Mouse (Mus musculus) CH12.LX (cell line): ENCODE data around the gene Ap3s2. TPM values are rescaled to one million over a fixed set of nuclear protein-coding genes. Genes with fewer than 3 reads are reported as not detected.

Experiments used
- polyA plus RNA-seq: library from polyadenylated mRNA; unstranded; fragments of >175 nt; gene quantifications from 2 replicates; pipeline ENCODE4 v1.2.1, GENCODE M21; 2012; ENCODE audit warnings: low read depth; ENCODE audit not compliant: insufficient read length
- total RNA-seq, 2 experiments: library from RNA; depleted of rRNA; stranded (reverse); fragments of 300-350 nt in 1 of 2; fragments of >200 nt in 1 of 2; gene quantifications; 2 replicates each; pipeline ENCODE4 v1.2.3; 2012 to 2014

The Ap3s2 gene
- total and polyA plus RNA-seq, 3 experiments, result 12.7 to 21.8 (median 14.9) TPM

Other genes with a start within 250 kb of the Ap3s2 start
- gene Kif7, start 204.9 kb downstream of the Ap3s2 start, total RNA-seq (2012; rRNA removed), result 7.1 and 8.1 TPM in 2 replicates
- 4.7 and 4.8 TPM in 2 replicates for gene Kif7, start 204.9 kb downstream of the Ap3s2 start, total RNA-seq (2014; rRNA removed)
- gene Kif7, start 204.9 kb downstream of the Ap3s2 start, polyA plus RNA-seq, result 7.4 and 8.1 TPM in 2 replicates
- 0.08 TPM in 1 of 2 replicates, not detected in the other for gene Plin1, start 187.7 kb downstream of the Ap3s2 start, total RNA-seq (2012; rRNA removed)
- not detected in 2 replicates for gene Plin1, start 187.7 kb downstream of the Ap3s2 start, total RNA-seq (2014; rRNA removed)
- gene Plin1, start 187.7 kb downstream of the Ap3s2 start, polyA plus RNA-seq, result not detected in 2 replicates
- gene Pex11a, start 177.5 kb downstream of the Ap3s2 start, total RNA-seq (2012; rRNA removed), result 2.8 and 3.4 TPM in 2 replicates
- gene Pex11a, start 177.5 kb downstream of the Ap3s2 start, total RNA-seq (2014; rRNA removed), result 1.5 and 2.1 TPM in 2 replicates
- 4.3 and 4.8 TPM in 2 replicates for gene Pex11a, start 177.5 kb downstream of the Ap3s2 start, polyA plus RNA-seq
- gene Wdr93, start 177.5 kb downstream of the Ap3s2 start, total RNA-seq (2012; rRNA removed), result 0.38 and 1.2 TPM in 2 replicates
- 0.63 and 0.75 TPM in 2 replicates for gene Wdr93, start 177.5 kb downstream of the Ap3s2 start, total RNA-seq (2014; rRNA removed)
- gene Wdr93, start 177.5 kb downstream of the Ap3s2 start, polyA plus RNA-seq, result 0.85 and 1.3 TPM in 2 replicates
- gene Mesp1, start 126.9 kb downstream of the Ap3s2 start, total RNA-seq (2012; rRNA removed), result not detected in 2 replicates
- gene Mesp1, start 126.9 kb downstream of the Ap3s2 start, total RNA-seq (2014; rRNA removed), result not detected in 2 replicates
- gene Mesp1, start 126.9 kb downstream of the Ap3s2 start, polyA plus RNA-seq, result not detected in 2 replicates
- gene Mesp2, start 109.9 kb downstream of the Ap3s2 start, total RNA-seq (2012; rRNA removed), result not detected in 2 replicates
- not detected in 2 replicates for gene Mesp2, start 109.9 kb downstream of the Ap3s2 start, total RNA-seq (2014; rRNA removed)
- not detected in 2 replicates for gene Mesp2, start 109.9 kb downstream of the Ap3s2 start, polyA plus RNA-seq
- 0.13 and 0.25 TPM in 2 replicates for gene Anpep, start 59.6 kb downstream of the Ap3s2 start, total RNA-seq (2012; rRNA removed)
- gene Anpep, start 59.6 kb downstream of the Ap3s2 start, total RNA-seq (2014; rRNA removed), result not detected in 2 replicates
- gene Anpep, start 59.6 kb downstream of the Ap3s2 start, polyA plus RNA-seq, result 0.45 and 0.60 TPM in 2 replicates
- gene Arpin, start 14.7 kb upstream of the Ap3s2 start, total RNA-seq (2012; rRNA removed), result not detected in 2 replicates
- gene Arpin, start 14.7 kb upstream of the Ap3s2 start, total RNA-seq (2014; rRNA removed), result not detected in 2 replicates
- not detected in 2 replicates for gene Arpin, start 14.7 kb upstream of the Ap3s2 start, polyA plus RNA-seq
- 16.2 and 16.3 TPM in 2 replicates for gene Zfp710, start 104.2 kb upstream of the Ap3s2 start, total RNA-seq (2012; rRNA removed)
- 6.1 and 7.6 TPM in 2 replicates for gene Zfp710, start 104.2 kb upstream of the Ap3s2 start, total RNA-seq (2014; rRNA removed)
- 12.1 and 14.4 TPM in 2 replicates for gene Zfp710, start 104.2 kb upstream of the Ap3s2 start, polyA plus RNA-seq
- gene Idh2, start 194.7 kb upstream of the Ap3s2 start, total RNA-seq (2012; rRNA removed), result 71.1 and 96.4 TPM in 2 replicates
- gene Idh2, start 194.7 kb upstream of the Ap3s2 start, total RNA-seq (2014; rRNA removed), result 20.8 and 21.5 TPM in 2 replicates
- 13.6 and 21.1 TPM in 2 replicates for gene Idh2, start 194.7 kb upstream of the Ap3s2 start, polyA plus RNA-seq